Mouse (Mus musculus): ENCODE measurements around the gene Pax2.
A peak's percentile ranks its signal among the peaks of the same experiment; 100 is the strongest.
"Not testable (repeated sequence)": the region's sequence is repeated elsewhere in the genome, so short reads cannot be mapped to it uniquely, and the experiment has no call there.

Gene Pax2

GRCm38 (mm10) chr19:44835931-44836861, 80.4 kb downstream of the Pax2 start:
- no peak for DNase-seq

GRCm38 (mm10) chr19:44837426-44838205, 81.8 kb downstream of the Pax2 start:
- no peak for DNase-seq

GRCm38 (mm10) chr19:44838321-44838720, 82.5 kb downstream of the Pax2 start:
- no peak for DNase-seq

- not testable (repeated sequence) for DNase-seq
These were observed 86.8 kb downstream of the Pax2 start for GRCm38 (mm10) chr19:44842661-44843060.

- no peak for DNase-seq
These were observed 93.6 kb downstream of the Pax2 start for GRCm38 (mm10) chr19:44849465-44849864.

GRCm38 (mm10) chr19:44858671-44859070, 102.8 kb downstream of the Pax2 start:
- no peak for DNase-seq

GRCm38 (mm10) chr19:44868766-44869165, 112.9 kb downstream of the Pax2 start:
- no peak for DNase-seq

GRCm38 (mm10) chr19:44874186-44874898, 118.5 kb downstream of the Pax2 start:
- no peak for DNase-seq

GRCm38 (mm10) chr19:44874928-44875327, 119.1 kb downstream of the Pax2 start:
- no peak for DNase-seq

GRCm38 (mm10) chr19:44875718-44876117, 119.9 kb downstream of the Pax2 start:
- no peak for DNase-seq

- no peak for DNase-seq
These were observed 120.7 kb downstream of the Pax2 start for GRCm38 (mm10) chr19:44876529-44876928.

- DNase-seq: peak; percentile 22
These were observed 126.7 kb downstream of the Pax2 start for GRCm38 (mm10) chr19:44882552-44883024.

GRCm38 (mm10) chr19:44884331-44884730, 128.5 kb downstream of the Pax2 start:
- DNase-seq: no peak

GRCm38 (mm10) chr19:44886475-44886874, 130.6 kb downstream of the Pax2 start:
- DNase-seq: no peak

Data from cerebellum, adult 9-10 months (tissue).